Mouse (Mus musculus) lung, embryonic 14.5 days (tissue): ENCODE results near the gene Ikzf2. TPM values are rescaled to one million over a fixed set of nuclear protein-coding genes. Genes with fewer than 3 reads are reported as not detected.

Source experiments
- ATAC-seq: fragments of 200-750 bp; cut with Nextera tagmentation; 2 replicates; pipeline ENCODE4 v1.8.0; 2017; ENCODE audit warnings: mild to moderate bottlenecking, moderate TSS enrichment, moderate library complexity; ENCODE audit not compliant: insufficient read depth
- DNase-seq: peaks from one replicate; pipeline ENCODE4 v3.0.0-alpha.2; 2015
- H3K27ac ChIP-seq: fragments of 300-500 bp; sonication (generic); 2 replicates; pipeline ENCODE4 v1.5.1; 2014; ENCODE audit warnings: low read depth, mild to moderate bottlenecking, moderate library complexity
- H3K27me3 ChIP-seq: fragments of 300-500 bp; sonication (generic); 2 replicates; pipeline ENCODE4 v1.6.1; 2014; ENCODE audit warnings: low read length, control low read depth; ENCODE audit not compliant: insufficient read depth
- H3K36me3 ChIP-seq: fragments of 300-500 bp; sonication (generic); 2 replicates; pipeline ENCODE4 v1.6.1; 2014; ENCODE audit warnings: control low read depth; ENCODE audit not compliant: insufficient read depth
- H3K4me1 ChIP-seq: fragments of 300-500 bp; sonication (generic); 2 replicates; pipeline ENCODE4 v1.6.1; 2014; ENCODE audit warnings: antibody characterized with exemption, control low read depth; ENCODE audit not compliant: insufficient read depth
- H3K4me2 ChIP-seq: fragments of 300-500 bp; sonication (generic); 2 replicates; pipeline ENCODE4 v1.6.1; 2014; ENCODE audit warnings: mild to moderate bottlenecking
- H3K4me3 ChIP-seq: fragments of 300-500 bp; sonication (generic); 2 replicates; pipeline ENCODE4 v1.5.1; 2014; ENCODE audit warnings: low read depth, low read length
- H3K9ac ChIP-seq: fragments of 300-500 bp; sonication (generic); 2 replicates; pipeline ENCODE4 v1.6.1; 2014
- H3K9me3 ChIP-seq: fragments of 300-500 bp; sonication (generic); 2 replicates; pipeline ENCODE4 v1.6.1; 2016; ENCODE audit warnings: low read depth, low read length, control low read depth
- CTCF ChIP-seq: IDR thresholded peaks from 2 replicates; pipeline ENCODE4 v1.5.1; 2016; ENCODE audit warnings: antibody characterized with exemption, low read depth
- WGBS: fragments of 180-500 bp; shearing (Covaris S2); extraction: QIAGEN DNeasy Blood & Tissue Kit; methylation state at CpG from one replicate; pipeline ENCODE4 v1.1.7; 2014; 5-methylcytosine and 5-hydroxymethylcytosine counted together
- polyA plus RNA-seq: library from polyadenylated mRNA; unstranded; fragments of >200 nt; fragmentation: Nextera tagmentation; extraction: Ambion mirVana; gene quantifications from 2 replicates; pipeline ENCODE4 v1.2.1, GENCODE M21; 2014

Gene Ikzf2
- polyA plus RNA-seq, 1 experiment from 2014 or later: 3.4 TPM

DNA sequence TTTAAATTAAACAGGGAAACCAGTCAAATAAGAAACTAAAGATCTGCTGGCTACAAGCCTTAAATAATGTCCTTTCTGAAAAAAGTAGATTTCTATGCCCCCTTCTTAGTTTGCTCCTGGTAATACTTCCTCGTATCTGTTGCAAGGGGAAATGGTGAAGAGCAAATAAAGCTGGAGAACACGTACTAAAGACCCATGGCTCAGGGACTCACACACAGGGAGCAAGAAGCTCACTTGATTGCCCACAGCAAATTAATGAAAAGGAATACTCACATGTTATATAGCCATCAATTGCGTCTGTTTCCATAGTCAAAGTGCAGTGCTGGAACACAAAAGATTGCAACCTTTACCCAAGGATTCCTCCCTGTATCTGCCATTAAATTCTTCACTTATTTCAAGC lies 3.2 kb downstream of the Ikzf2 start:
- no peak overlapping the region for H3K4me3 ChIP-seq
- WGBS: 60% methylated on average over 3 of the region's 3 CpGs
- no peaks in the 10 kb centered on the region for H3K9me3 ChIP-seq
- H3K4me1 ChIP-seq: no peaks in the 10 kb centered on the region
- no peak for DNase-seq
- no peaks in the 10 kb centered on the region for H3K27me3 ChIP-seq
- TF ChIP-seq CTCF: no peak
- H3K4me2 ChIP-seq: peak overlapping the region; percentile 67; the same call in 1 of the 2 replicates
- no peak overlapping the region for H3K27ac ChIP-seq
- no peak for ATAC-seq
- no peaks in the 10 kb centered on the region for H3K36me3 ChIP-seq
- no peak overlapping the region for H3K9ac ChIP-seq

- Histone ChIP-seq H3K4me2 (no peak overlapping the region), H3K36me3 (no peaks in the 10 kb centered on the region), H3K27me3 (no peaks in the 10 kb centered on the region), H3K4me1 (no peaks in the 10 kb centered on the region), H3K9me3 (no peaks in the 10 kb centered on the region), H3K9ac (no peak overlapping the region), H3K27ac (no peak overlapping the region), H3K4me3 (no peak overlapping the region)
- 68% methylated on average over 8 of the region's 8 CpGs for WGBS
- TF ChIP-seq CTCF: no peak
- no peak for DNase-seq
- ATAC-seq: no peak
These were observed 4.0 kb downstream of the Ikzf2 start for GRCm38 (mm10) chr1:69683058-69683457.

GRCm38 (mm10) chr1:69682261-69682660 lies 4.8 kb downstream of the Ikzf2 start:
- Histone ChIP-seq H3K9me3 (no peaks in the 10 kb centered on the region), H3K9ac (no peak overlapping the region), H3K36me3 (no peaks in the 10 kb centered on the region), H3K4me1 (no peaks in the 10 kb centered on the region), H3K27me3 (no peaks in the 10 kb centered on the region), H3K4me3 (no peak overlapping the region), H3K27ac (no peak overlapping the region), H3K4me2 (no peak overlapping the region)
- DNase-seq (no peak), ATAC-seq (no peak)
- 40% methylated on average over 3 of the region's 3 CpGs for WGBS
- TF ChIP-seq CTCF: no peak

- Histone ChIP-seq H3K36me3 (no peaks in the 10 kb centered on the region), H3K4me1 (no peaks in the 10 kb centered on the region), H3K9ac (no peak overlapping the region), H3K27ac (no peak overlapping the region), H3K9me3 (no peaks in the 10 kb centered on the region), H3K27me3 (no peaks in the 10 kb centered on the region), H3K4me2 (no peak overlapping the region), H3K4me3 (no peak overlapping the region)
- no peak for TF ChIP-seq CTCF
- no peak for DNase-seq
- 64% methylated on average over 5 of the region's 5 CpGs for WGBS
- no peak for ATAC-seq
These were observed 6.0 kb downstream of the Ikzf2 start for GRCm38 (mm10) chr1:69681003-69681402.

DNA sequence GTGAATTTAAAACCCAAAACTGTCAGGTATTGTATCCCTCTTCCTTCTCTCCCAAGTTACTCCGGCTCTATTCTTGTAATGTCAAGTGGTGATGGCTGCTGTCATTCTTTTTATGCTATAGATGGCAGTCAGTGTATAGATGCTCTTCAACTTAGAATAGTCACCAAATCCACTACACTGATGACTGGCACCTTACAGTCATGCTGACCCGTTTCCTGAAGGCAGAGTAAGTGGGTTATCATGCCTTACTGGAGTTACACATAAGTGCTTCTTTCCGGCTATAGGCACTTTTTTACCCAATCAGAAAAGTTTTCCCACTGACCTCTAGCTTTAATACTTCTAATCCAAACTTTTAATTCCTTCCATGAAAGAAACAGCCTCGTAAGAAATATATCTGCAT lies 6.5 kb downstream of the Ikzf2 start:
- no peak for DNase-seq
- Histone ChIP-seq H3K27ac (no peak overlapping the region), H3K4me3 (no peak overlapping the region), H3K9ac (no peak overlapping the region), H3K36me3 (no peaks in the 10 kb centered on the region), H3K27me3 (no peaks in the 10 kb centered on the region), H3K9me3 (no peaks in the 10 kb centered on the region), H3K4me2 (no peak overlapping the region), H3K4me1 (no peaks in the 10 kb centered on the region)
- TF ChIP-seq CTCF: no peak
- no peak for ATAC-seq
- WGBS: 83% methylated on average over 4 of the region's 4 CpGs

DNA sequence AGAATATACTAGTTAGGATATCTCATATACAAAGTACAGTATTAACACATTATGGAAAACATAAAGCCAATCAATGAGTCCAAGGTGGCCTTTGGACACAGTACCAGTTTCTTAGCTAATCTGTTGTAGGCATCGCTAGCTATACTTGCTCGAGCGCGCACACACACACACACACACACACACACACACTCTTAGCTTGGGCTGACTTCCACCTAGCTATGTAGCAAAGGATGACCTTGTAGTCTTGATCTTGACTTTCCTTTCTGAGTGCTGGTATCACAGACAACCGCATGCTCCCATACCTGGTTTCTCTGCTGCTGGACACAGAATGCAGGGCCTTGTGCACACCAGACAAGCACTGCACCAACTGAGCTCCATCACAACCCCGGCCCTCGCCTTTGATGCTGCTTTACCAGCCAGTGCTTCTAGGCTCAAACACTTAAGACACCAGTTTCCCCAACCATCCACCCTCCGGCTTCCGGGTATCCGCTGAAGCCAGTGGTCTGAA lies 17.1 kb downstream of the Ikzf2 start:
- DNase-seq (no peak), ATAC-seq (no peak)
- H3K36me3 ChIP-seq: no peaks in the 10 kb centered on the region
- H3K9ac ChIP-seq: no peak overlapping the region
- H3K4me3 ChIP-seq: no peak overlapping the region
- no peak for TF ChIP-seq CTCF
- H3K27ac ChIP-seq: no peak overlapping the region
- H3K9me3 ChIP-seq: no peaks in the 10 kb centered on the region
- 86% methylated on average over 10 of the region's 10 CpGs for WGBS
- no peaks in the 10 kb centered on the region for H3K4me1 ChIP-seq
- no peaks in the 10 kb centered on the region for H3K27me3 ChIP-seq
- H3K4me2 ChIP-seq: no peak overlapping the region

- no peak overlapping the region for H3K9ac ChIP-seq
- no peak overlapping the region for H3K4me2 ChIP-seq
- whole genome bisulfite sequencing: 57% methylated on average over 5 of the region's 5 CpGs
- H3K9me3 ChIP-seq: no peaks in the 10 kb centered on the region
- H3K27ac ChIP-seq: no peak overlapping the region
- TF ChIP-seq CTCF: no peak
- no peaks in the 10 kb centered on the region for H3K4me1 ChIP-seq
- no peak overlapping the region for H3K4me3 ChIP-seq
- DNase-seq (no peak), ATAC-seq (no peak)
- no peaks in the 10 kb centered on the region for H3K36me3 ChIP-seq
- H3K27me3 ChIP-seq: no peaks in the 10 kb centered on the region
These were observed 19.6 kb downstream of the Ikzf2 start for GRCm38 (mm10) chr1:69667456-69667855.

- no peaks in the 10 kb centered on the region for H3K36me3 ChIP-seq
- DNase-seq (no peak), ATAC-seq (no peak)
- WGBS: 62% methylated on average over 2 of the region's 2 CpGs
- H3K4me3 ChIP-seq: no peak overlapping the region
- H3K9ac ChIP-seq: no peak overlapping the region
- H3K4me2 ChIP-seq: no peak overlapping the region
- H3K27me3 ChIP-seq: no peaks in the 10 kb centered on the region
- H3K4me1 ChIP-seq: no peaks in the 10 kb centered on the region
- H3K27ac ChIP-seq: no peak overlapping the region
- H3K9me3 ChIP-seq: no peaks in the 10 kb centered on the region
- TF ChIP-seq CTCF: no peak
These were observed 27.3 kb downstream of the Ikzf2 start for GRCm38 (mm10) chr1:69659779-69660178.
